Mouse (Mus musculus): ENCODE measurements around the gene Smim8. TPM values are rescaled to one million over a fixed set of nuclear protein-coding genes. Genes with fewer than 3 reads are reported as not detected.
"Not testable (repeated sequence)": the region's sequence is repeated elsewhere in the genome, so short reads cannot be mapped to it uniquely, and the experiment has no call there.

The Smim8 gene
- polyA plus RNA-seq, 2 experiments = 20.1 to 50.2 TPM

DNA sequence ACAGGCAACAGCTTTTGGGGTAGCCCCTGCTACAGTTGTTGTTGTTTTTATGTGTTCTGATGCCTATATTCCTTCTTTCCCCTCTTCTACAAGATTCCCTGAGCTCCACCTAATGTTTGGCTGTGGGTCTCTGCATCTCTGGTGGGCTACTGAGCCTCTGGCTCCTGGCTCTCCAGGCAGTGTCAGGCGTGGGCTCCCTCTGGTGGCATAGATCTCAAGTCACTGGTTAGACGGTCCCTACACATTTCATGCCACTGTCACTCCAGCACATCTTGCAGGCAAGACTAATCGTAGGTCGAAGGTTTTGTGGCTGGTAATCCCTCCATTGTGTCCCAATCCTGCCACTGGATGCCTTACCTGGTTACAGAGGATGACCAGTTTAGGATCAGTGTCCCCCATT lies 4.5 kb upstream of the Smim8 start:
- H3K4me2 ChIP-seq (replicated peaks; ENCODE audit: low read depth, low read length, severe bottlenecking) = no peak overlapping the region
- H3K27ac ChIP-seq (replicated peaks; ENCODE audit: low read depth, low read length) = no peak overlapping the region
- H3K4me3 ChIP-seq (replicated peaks; ENCODE audit: low read length) = no peak overlapping the region
- no peak for DNase-seq (ENCODE audit: low spot score)
- WGBS = 26% methylated on average over 4 of the region's 4 CpGs
- H3K4me1 ChIP-seq (ENCODE audit: control insufficient read depth, insufficient read depth, low read length) = peaks cover 2% of the 10 kb centered on the region; the same call in 1 of the 2 replicates
- no peak overlapping the region for H3K9ac ChIP-seq (ENCODE audit: low read depth, low read length, severe bottlenecking)
- no peaks in the 10 kb centered on the region for H3K27me3 ChIP-seq (ENCODE audit: control insufficient read depth, insufficient read depth, low read length)
- H3K36me3 ChIP-seq (ENCODE audit: control insufficient read depth, insufficient read depth, low read length) = no peaks in the 10 kb centered on the region
- no peaks in the 10 kb centered on the region for H3K9me3 ChIP-seq (ENCODE audit: control insufficient read depth, low read length)
- ATAC-seq (ENCODE audit: low FRiP score, low read depth) = no peak
- no peak for TF ChIP-seq POLR2A (IDR thresholded peaks at IDR 0.05; ENCODE audit: borderline replicate concordance, extremely low read depth, insufficient read depth, insufficient read length)

DNA sequence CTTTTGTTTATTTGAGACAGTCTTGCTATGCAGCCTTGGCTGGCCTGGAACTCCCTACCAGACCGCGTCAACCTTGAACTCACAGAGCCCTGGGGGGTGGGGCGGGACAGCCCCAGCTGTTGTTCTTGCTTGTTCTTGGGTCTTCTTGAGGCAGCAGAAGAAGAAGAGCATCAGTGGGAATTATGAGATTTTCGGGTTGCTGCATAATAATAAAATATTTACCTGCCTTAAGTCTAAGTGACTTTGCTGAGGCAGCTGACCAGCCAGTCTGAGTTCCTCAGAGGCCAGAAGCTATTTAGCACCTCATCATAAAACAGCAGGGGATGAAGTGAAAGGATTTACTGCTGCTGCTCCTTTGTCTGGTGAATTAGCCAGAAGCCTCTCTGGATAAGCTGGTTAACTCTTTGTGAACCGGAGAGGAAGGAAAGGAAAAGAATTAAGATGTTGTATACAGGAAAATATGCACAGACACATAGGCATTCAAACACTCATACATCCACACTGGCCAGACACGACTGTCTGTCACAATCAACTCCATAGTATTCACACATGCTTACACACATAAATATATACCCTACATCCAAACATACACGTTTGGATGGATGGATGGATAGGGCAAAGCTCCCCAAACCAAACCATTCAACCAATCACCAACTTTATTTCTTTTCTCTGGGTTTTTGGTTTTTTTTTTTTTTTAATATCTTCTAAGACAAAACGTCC lies 6.4 kb downstream of the Smim8 start:
- Histone ChIP-seq H3K4me1 (ENCODE audit: control insufficient read depth, insufficient read depth, low read length) (no peaks in the 10 kb centered on the region), H3K27me3 (ENCODE audit: control insufficient read depth, insufficient read depth, low read length) (no peaks in the 10 kb centered on the region), H3K27ac (replicated peaks; ENCODE audit: low read depth, low read length) (no peak overlapping the region), H3K9me3 (ENCODE audit: control insufficient read depth, low read length) (no peaks in the 10 kb centered on the region), H3K36me3 (ENCODE audit: control insufficient read depth, insufficient read depth, low read length) (0 out of 2 replicates have a peak, but pooled peaks cover 3% of the 10 kb centered on the region), H3K9ac (ENCODE audit: low read depth, low read length, severe bottlenecking) (no peak overlapping the region), H3K4me3 (replicated peaks; ENCODE audit: low read length) (no peak overlapping the region), H3K4me2 (replicated peaks; ENCODE audit: low read depth, low read length, severe bottlenecking) (no peak overlapping the region)
- TF ChIP-seq POLR2A (IDR thresholded peaks at IDR 0.05; ENCODE audit: borderline replicate concordance, extremely low read depth, insufficient read depth, insufficient read length) = no peak
- ATAC-seq (ENCODE audit: low FRiP score, low read depth) = peak; percentile 62; the same call in 1 of the 2 replicates
- 10% methylated on average over 8 of the region's 8 CpGs for WGBS
- peak; percentile 7 for DNase-seq (ENCODE audit: low spot score)

DNA sequence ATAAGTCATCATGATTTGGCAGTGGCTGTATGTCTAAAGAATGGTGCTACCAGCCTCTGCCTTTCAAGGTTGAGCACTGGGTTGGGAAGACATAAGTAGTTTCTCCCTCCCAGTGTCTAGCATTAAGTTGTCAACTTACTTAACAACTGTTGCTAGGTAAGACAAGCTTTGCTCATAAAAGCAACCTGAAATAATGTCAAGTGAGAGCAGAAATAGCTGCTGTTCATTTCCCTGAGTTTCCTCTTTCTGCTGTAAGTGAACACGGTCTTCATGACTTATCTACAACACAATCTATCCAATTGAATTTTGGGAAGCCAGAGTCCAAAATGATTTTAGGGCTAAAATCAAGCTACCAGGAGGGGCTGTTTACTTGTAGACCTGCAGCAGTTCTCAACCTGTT lies 22.1 kb downstream of the Smim8 start, which contains the start of gene Gm136:
TSS of gene Gm136 (minus strand) at position 101 of the 400 bp plus-strand sequence.
- whole genome bisulfite sequencing = 74% methylated on average over 1 of the region's 1 CpGs
- no peak for TF ChIP-seq POLR2A (IDR thresholded peaks at IDR 0.05; ENCODE audit: borderline replicate concordance, extremely low read depth, insufficient read depth, insufficient read length)
- no peaks in the 10 kb centered on the region for H3K4me1 ChIP-seq (ENCODE audit: control insufficient read depth, insufficient read depth, low read length)

DNA sequence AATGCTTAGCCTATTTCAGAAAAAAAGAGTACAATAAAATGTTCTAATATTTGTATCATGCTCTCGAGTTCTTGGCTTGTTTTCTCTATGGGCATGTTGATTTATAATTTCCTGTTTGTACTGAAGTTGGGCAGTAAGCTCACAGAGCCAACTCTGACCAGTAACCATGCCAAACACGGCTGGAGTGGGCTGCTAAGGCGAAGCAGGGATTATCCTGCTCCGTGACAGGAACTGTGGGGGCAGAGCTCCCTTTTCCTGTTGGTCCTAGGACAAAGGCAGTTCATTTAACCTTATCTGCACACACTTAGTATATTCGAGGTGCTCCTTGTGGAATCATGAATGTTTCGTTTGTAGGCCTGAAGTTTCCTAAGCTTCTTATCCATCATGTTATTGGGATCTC lies 29.0 kb downstream of the Smim8 start:
- 57% methylated on average over 6 of the region's 6 CpGs for WGBS
- Histone ChIP-seq H3K4me2 (replicated peaks; ENCODE audit: low read depth, low read length, severe bottlenecking) (no peak overlapping the region), H3K36me3 (ENCODE audit: control insufficient read depth, insufficient read depth, low read length) (no peaks in the 10 kb centered on the region), H3K27ac (replicated peaks; ENCODE audit: low read depth, low read length) (no peak overlapping the region), H3K9me3 (ENCODE audit: control insufficient read depth, low read length) (no peaks in the 10 kb centered on the region), H3K4me1 (ENCODE audit: control insufficient read depth, insufficient read depth, low read length) (no peaks in the 10 kb centered on the region), H3K27me3 (ENCODE audit: control insufficient read depth, insufficient read depth, low read length) (no peaks in the 10 kb centered on the region), H3K4me3 (replicated peaks; ENCODE audit: low read length) (no peak overlapping the region), H3K9ac (ENCODE audit: low read depth, low read length, severe bottlenecking) (no peak overlapping the region)
- no peak for ATAC-seq (ENCODE audit: low FRiP score, low read depth)
- no peak for DNase-seq (ENCODE audit: low spot score)
- no peak for TF ChIP-seq POLR2A (IDR thresholded peaks at IDR 0.05; ENCODE audit: borderline replicate concordance, extremely low read depth, insufficient read depth, insufficient read length)

More for the DNA sequence above, 22.1 kb downstream of the Smim8 start, which contains the start of gene Gm136:
- Histone ChIP-seq H3K27me3 (ENCODE audit: control insufficient read depth, insufficient read depth, low read length) (no peaks in the 10 kb centered on the region), H3K27ac (replicated peaks; ENCODE audit: low read depth, low read length) (no peak within 1 kb of the TSS), H3K4me3 (replicated peaks; ENCODE audit: low read length) (no peak within 1 kb of the TSS), H3K4me2 (replicated peaks; ENCODE audit: low read depth, low read length, severe bottlenecking) (no peak within 1 kb of the TSS), H3K9ac (ENCODE audit: low read depth, low read length, severe bottlenecking) (no peak within 1 kb of the TSS), H3K9me3 (ENCODE audit: control insufficient read depth, low read length) (no peaks in the 10 kb centered on the region), H3K36me3 (ENCODE audit: control insufficient read depth, insufficient read depth, low read length) (no peaks in the 10 kb centered on the region)
- ATAC-seq (ENCODE audit: low FRiP score, low read depth) = no peak
- DNase-seq (ENCODE audit: low spot score) = no peak

DNA sequence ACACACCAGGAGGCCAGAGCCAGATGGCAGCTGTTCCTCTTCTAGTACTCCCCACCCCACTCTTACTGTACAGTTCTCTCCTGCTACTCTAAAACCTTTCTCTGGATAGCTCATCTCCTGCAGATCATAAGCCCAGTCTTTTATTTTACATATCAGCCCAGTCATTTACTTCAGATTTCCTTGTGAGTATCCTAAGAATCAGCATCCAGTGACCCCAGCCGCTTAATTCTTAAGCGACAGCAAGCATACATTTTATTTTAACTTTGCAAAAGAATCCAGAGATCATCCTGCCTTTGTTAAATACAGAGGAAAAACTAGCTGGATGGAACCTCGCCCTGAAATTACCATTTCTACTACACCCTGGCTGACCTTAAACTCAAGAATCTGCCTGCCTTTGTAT lies 43.8 kb downstream of the Smim8 start:
- WGBS = 75% methylated on average over 3 of the region's 3 CpGs
- ATAC-seq (ENCODE audit: low FRiP score, low read depth) (no peak), DNase-seq (ENCODE audit: low spot score) (no peak)
- Histone ChIP-seq H3K4me2 (replicated peaks; ENCODE audit: low read depth, low read length, severe bottlenecking) (no peak overlapping the region), H3K9ac (ENCODE audit: low read depth, low read length, severe bottlenecking) (no peak overlapping the region), H3K9me3 (ENCODE audit: control insufficient read depth, low read length) (no peaks in the 10 kb centered on the region), H3K4me3 (replicated peaks; ENCODE audit: low read length) (no peak overlapping the region), H3K27me3 (ENCODE audit: control insufficient read depth, insufficient read depth, low read length) (no peaks in the 10 kb centered on the region), H3K27ac (replicated peaks; ENCODE audit: low read depth, low read length) (no peak overlapping the region), H3K36me3 (ENCODE audit: control insufficient read depth, insufficient read depth, low read length) (no peaks in the 10 kb centered on the region), H3K4me1 (ENCODE audit: control insufficient read depth, insufficient read depth, low read length) (peaks cover 3% of the 10 kb centered on the region; the same call in 1 of the 2 replicates)
- no peak for TF ChIP-seq POLR2A (IDR thresholded peaks at IDR 0.05; ENCODE audit: borderline replicate concordance, extremely low read depth, insufficient read depth, insufficient read length)

DNA sequence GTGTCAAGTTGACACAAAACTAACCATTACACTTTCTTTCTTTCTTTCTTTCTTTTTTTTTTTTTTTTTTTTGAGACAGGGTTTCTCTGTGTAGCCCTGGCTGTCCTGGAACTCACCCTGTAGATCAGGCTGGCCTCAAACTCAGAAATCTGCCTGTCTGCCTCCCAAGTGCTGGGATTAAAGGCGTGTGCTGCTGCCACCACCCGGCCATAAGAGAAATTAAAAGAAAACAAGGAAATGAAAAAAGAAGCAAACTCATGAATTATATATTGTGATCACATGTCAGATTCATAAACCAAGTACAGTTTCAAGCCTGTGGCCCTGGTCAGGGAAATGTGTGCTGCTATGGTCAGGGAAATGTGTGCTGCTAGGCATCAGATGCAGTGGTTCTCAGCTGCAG lies 44.8 kb downstream of the Smim8 start:
- H3K27me3 ChIP-seq (ENCODE audit: control insufficient read depth, insufficient read depth, low read length); H3K4me1 ChIP-seq (ENCODE audit: control insufficient read depth, insufficient read depth, low read length); H3K9me3 ChIP-seq (ENCODE audit: control insufficient read depth, low read length); DNase-seq (ENCODE audit: low spot score); H3K36me3 ChIP-seq (ENCODE audit: control insufficient read depth, insufficient read depth, low read length); H3K27ac ChIP-seq (replicated peaks; ENCODE audit: low read depth, low read length); H3K4me3 ChIP-seq (replicated peaks; ENCODE audit: low read length); H3K9ac ChIP-seq (ENCODE audit: low read depth, low read length, severe bottlenecking); ATAC-seq (ENCODE audit: low FRiP score, low read depth); H3K4me2 ChIP-seq (replicated peaks; ENCODE audit: low read depth, low read length, severe bottlenecking): not testable (repeated sequence)
- WGBS = 26% methylated on average over 2 of the region's 2 CpGs
